ENCODE assay signal across 8 mouse cellular contexts in the genomic region with DNA sequence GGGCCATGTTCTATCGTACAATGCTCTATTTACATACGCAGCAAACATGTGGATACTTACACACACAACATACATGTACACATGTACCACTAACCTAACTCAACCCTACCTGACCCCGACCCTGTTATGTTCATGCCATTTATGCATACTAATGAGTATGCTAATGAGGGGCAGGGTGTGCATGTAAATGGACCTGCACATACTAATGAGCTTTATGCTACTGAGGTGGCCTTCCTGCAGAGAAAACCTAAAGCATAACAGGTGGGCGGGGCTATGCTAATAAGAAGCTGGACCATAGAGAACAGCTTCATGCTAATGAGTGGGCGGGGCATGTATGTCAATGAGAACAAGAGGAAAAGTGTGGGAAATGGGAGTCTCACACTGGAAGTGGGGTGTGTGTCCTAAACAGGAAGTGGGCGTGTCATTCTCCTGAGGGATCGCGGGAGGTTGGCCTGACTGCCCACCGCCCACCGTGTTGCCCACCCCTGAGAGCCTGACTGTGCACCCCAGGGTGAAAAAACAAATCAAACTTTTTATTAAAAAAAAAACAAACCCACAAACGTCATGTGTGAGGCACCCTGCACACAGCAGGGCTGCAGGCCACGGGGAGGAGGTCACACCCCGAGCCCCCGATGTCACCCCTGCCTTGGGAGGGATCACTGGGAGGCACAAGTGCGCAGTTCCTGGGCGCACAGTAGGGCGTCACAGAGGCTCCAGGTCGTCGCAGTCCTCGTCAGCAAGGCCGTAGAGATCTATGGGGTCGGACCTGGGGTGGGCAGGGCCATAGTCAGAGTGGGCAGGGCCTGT. TPM values are rescaled to one million over a fixed set of nuclear protein-coding genes. Genes with fewer than 3 reads are reported as not detected.
DNase-seq lines count a peak whose midpoint lies in the region; ATAC-seq and TF ChIP-seq lines count a peak whose summit lies in the region.

Gene Ppp2r3d (minus strand): TSS at position 803 of the 807 bp plus-strand sequence.

- H3K4me3 ChIP-seq in lung, embryonic 14.5 days (ENCODE audit: low read depth, low read length): no peak within 1 kb of the TSS
- H3K4me3 ChIP-seq in forebrain, embryonic 10.5 days: no peak within 1 kb of the TSS
- H3K4me3 ChIP-seq in midbrain, embryonic 10.5 days: no peak within 1 kb of the TSS

- no peaks in the 10 kb centered on the region for H3K4me1 ChIP-seq in lung, embryonic 14.5 days (ENCODE audit: insufficient read depth)
- no peaks in the 10 kb centered on the region for H3K4me1 ChIP-seq in forebrain, embryonic 10.5 days
- H3K4me1 ChIP-seq in midbrain, embryonic 10.5 days: no peaks in the 10 kb centered on the region

- H3K9ac ChIP-seq in lung, embryonic 14.5 days: no peak within 1 kb of the TSS

- H3K36me3 ChIP-seq in lung, embryonic 14.5 days (ENCODE audit: insufficient read depth): peaks cover 11% of the 10 kb centered on the region
- H3K36me3 ChIP-seq in forebrain, embryonic 10.5 days (replicated peaks): peaks cover 18% of the 10 kb centered on the region
- H3K36me3 ChIP-seq in midbrain, embryonic 10.5 days: peaks cover 18% of the 10 kb centered on the region

- ATAC-seq in lung, embryonic 14.5 days (ENCODE audit: insufficient read depth): peak; percentile 51; the same call in 1 of the 2 replicates

- peaks cover 6% of the 10 kb centered on the region; the same call in 1 of the 2 replicates for H3K9me3 ChIP-seq in lung, embryonic 14.5 days (ENCODE audit: low read depth, low read length)
- peaks cover 13% of the 10 kb centered on the region for H3K9me3 ChIP-seq in forebrain, embryonic 10.5 days
- H3K9me3 ChIP-seq in midbrain, embryonic 10.5 days (replicated peaks): peaks cover 13% of the 10 kb centered on the region

- H3K4me2 ChIP-seq in lung, embryonic 14.5 days: no peak within 1 kb of the TSS

- H3K27ac ChIP-seq in lung, embryonic 14.5 days (ENCODE audit: low read depth): peak within 1 kb of the TSS; percentile 30; the same call in 1 of the 2 replicates
- no peak within 1 kb of the TSS for H3K27ac ChIP-seq in forebrain, embryonic 10.5 days
- no peak within 1 kb of the TSS for H3K27ac ChIP-seq in midbrain, embryonic 10.5 days (replicated peaks)

- no peaks in the 10 kb centered on the region for H3K27me3 ChIP-seq in lung, embryonic 14.5 days (ENCODE audit: insufficient read depth, low read length)
- no peaks in the 10 kb centered on the region for H3K27me3 ChIP-seq in forebrain, embryonic 10.5 days (ENCODE audit: poor library complexity, severe bottlenecking)
- H3K27me3 ChIP-seq in midbrain, embryonic 10.5 days (ENCODE audit: low read depth, poor library complexity, severe bottlenecking): no peaks in the 10 kb centered on the region

- intact Hi-C loops in heart, postnatal 14 days (cut with DNase I): loop anchor here (1.0 kb wide), 1 partner anchor 34 kb away; no protein-coding TSS in a partner anchor

- 96% methylated on average over 22 of the region's 22 CpGs for WGBS in lung, embryonic 14.5 days
- WGBS in forebrain, embryonic 10.5 days: 95% methylated on average over 22 of the region's 22 CpGs
- WGBS in midbrain, embryonic 10.5 days: 95% methylated on average over 22 of the region's 22 CpGs

- TF ChIP-seq CTCF in lung, embryonic 14.5 days (IDR thresholded peaks at IDR 0.05; ENCODE audit: low read depth): no peak

- DNase-seq in lung, embryonic 14.5 days: peak; percentile 7
- DNase-seq in lung, adult 18-20 months: no peak
- peak; percentile 2 to 21 for DNase-seq in adrenal gland, adult 18-20 months (ENCODE audit: low spot score in 2 of 2)
- DNase-seq in forebrain, embryonic 10.5 days (ENCODE audit: extremely low spot score, low spot score): no peak
- DNase-seq in heart, postnatal 14 days: peak in 1 of 2 experiments; percentile 4
- DNase-seq in layer of hippocampus, postnatal 10 days (ENCODE audit: low spot score in 2 of 2): no peak
- DNase-seq in midbrain, embryonic 10.5 days (ENCODE audit: low spot score): no peak
- no peak for DNase-seq in c-Kit-positive CD71-positive TER-119-positive erythroid progenitor cells, embryonic 14.5 days (ENCODE audit: low spot score)

RNA-seq across cellular contexts. Expression of gene Ppp2r3d, which starts in this region (rescaled TPM):
- polyA plus RNA-seq in lung, embryonic 14.5 days (2014; fragmentation: Nextera tagmentation; extraction: Ambion mirVana): 123 and 139 TPM in 2 replicates
- 100 to 1,000 TPM in 1 of 2 experiments, 10 to 100 TPM in 1; 80.5 to 101 TPM for total RNA-seq in adrenal gland, adult 18-20 months (2021)
- 111 and 116 TPM in 2 replicates for polyA plus RNA-seq in forebrain, embryonic 10.5 days (2016; fragmentation: Nextera tagmentation; extraction: Ambion mirVana)
- 100 to 1,000 TPM; 117 to 121 TPM for total RNA-seq in heart, postnatal 14 days (2021)
- 100 to 1,000 TPM; 110 to 113 TPM for total RNA-seq in layer of hippocampus, postnatal 10 days (2021)
- 136 and 157 TPM in 2 replicates for polyA plus RNA-seq in midbrain, embryonic 10.5 days (2016; fragmentation: Nextera tagmentation; extraction: Ambion mirVana)

Comparison
In these comparisons a context has a peak if more than half of its experiments do, and no peak if none do; other contexts are left out.
1. DNase-seq: peak in lung, embryonic 14.5 days (single experiment) and adrenal gland, adult 18-20 months (2 of 2); none in lung, adult 18-20 months (0 of 2), forebrain, embryonic 10.5 days (single experiment), layer of hippocampus, postnatal 10 days (0 of 2), midbrain, embryonic 10.5 days (single experiment) and c-Kit-positive CD71-positive TER-119-positive erythroid progenitor cells, embryonic 14.5 days (single experiment).